Mouse (Mus musculus): ENCODE measurements around the gene Igsf9b.
A peak's percentile ranks its signal among the peaks of the same experiment; 100 is the strongest.

Gene Igsf9b

DNA sequence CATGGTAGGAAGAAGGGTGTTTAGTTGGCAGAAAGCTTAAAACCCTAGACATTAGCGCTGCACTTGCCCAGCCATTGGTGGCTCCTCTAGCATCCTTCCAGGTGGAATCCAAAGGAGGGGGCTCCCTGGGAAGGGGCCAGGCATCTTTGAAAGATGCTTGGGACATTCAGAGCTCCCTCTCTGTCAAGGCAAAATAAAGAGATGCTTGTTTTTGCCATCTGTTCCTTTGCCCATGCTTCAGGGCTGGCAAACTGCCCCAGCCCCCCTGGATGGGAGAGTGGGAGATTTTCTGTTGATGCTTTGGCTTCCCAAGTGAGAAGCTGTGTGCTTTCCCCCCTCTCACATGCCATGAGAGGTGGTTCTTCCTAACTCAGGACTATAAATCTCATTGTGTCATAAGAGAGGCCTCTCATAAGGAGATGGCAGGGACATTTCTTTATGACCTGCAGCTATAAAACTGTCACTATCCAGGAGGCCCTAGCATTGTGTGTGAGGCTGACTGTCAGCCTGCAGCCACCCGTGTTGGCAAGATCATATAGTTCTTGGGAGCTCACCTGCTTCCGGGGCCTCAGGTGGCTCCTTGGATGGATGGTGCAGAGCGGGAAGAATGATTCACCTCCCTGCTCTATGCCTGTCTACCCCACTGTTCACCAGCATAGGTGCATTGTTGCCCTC is 38.1 kb downstream of the Igsf9b start:
- no peak for DNase-seq

DNA sequence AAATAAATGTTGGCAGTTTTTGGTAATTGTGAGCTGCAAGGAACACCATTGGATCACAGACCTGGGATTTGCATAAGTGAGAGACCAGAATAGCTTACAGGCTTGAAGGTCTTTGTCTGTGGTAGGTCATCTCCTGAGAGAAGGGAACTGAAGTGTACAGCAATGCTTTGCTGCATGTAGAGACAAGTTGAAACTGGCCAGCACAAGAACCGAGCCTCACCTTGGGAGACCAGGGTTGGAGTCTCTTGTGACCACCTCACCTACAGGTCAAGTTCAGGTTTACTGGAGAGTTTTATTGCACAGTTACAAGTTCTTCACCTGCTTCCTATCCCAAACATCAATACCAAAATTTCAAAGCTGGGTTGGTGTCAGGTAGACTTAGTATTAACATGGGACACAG is 40.2 kb downstream of the Igsf9b start:
- DNase-seq = no peak

DNA sequence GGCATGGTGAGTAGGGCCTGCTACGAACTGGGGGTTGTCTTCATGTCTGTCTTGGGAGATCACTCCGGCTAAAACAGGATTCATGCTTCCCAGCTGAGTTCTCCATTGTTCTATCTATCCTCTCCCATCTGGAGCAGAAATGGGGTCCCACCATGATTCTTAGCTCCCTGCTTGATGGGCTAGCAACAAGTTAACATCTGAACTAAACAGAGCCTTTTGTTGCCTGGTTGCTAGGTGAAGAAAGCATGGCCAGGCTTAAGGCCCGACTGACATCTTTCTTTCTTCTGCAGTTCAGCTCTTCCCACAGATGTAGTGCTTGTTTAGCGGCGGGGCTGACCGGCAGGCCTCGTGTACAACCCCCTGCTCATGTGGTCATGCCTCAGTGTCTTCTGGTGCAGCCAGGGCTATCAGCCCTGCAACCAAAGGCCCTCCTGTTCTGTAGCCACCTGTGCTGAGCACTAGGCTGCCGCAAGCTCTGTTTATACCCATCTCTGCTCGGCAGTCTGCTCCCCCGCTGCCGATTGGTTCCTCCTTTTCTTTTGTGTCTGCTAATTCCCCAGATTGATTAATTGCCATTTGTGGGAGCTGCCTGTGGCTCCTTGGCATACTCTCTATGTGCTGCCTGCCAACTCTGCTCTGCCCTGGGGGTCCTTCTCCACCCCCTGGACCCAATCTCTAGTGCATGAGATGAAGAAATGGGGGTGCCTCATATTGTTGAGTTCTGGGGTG is 47.7 kb downstream of the Igsf9b start:
- no peak for DNase-seq

DNA sequence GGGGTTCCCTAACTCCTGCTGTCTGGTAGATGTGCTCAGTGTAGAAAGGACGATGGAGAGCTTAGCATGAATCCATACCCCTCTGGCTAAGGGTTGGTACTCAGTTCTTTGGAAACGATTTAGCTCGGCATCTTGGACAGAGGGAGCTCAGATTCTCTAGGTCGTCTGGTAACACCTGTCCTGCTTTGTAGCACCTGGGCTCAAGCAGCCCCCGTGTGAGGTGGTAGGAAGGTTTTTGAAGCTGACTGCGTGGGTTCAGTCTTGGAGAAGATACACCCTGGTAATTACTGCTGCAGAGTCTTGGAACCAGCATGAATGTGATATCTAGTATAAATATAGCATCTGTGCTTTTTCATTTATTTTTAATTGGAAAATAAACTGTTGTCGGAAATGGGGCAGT is 54.1 kb downstream of the Igsf9b start:
- no peak for DNase-seq

DNA sequence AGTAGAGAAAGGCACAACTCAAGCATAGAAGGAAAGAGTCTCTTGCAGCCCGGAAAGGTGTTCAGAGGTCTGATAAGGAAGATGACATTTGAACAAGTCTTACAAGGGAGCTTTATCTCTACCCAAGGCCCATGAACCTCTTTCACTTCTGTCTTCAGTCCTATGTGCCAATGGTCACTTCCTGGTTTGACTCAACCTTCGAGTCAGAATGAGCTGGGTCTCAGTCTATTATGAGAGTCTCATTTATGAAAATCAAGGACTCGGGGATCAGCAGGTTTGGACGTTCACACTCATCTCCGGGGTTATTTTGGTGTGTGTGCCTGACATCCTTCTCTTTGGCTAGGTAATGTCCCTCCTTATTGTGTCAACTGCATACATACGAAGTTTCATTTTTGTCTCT is 58.9 kb downstream of the Igsf9b start:
- DNase-seq = no peak

DNA sequence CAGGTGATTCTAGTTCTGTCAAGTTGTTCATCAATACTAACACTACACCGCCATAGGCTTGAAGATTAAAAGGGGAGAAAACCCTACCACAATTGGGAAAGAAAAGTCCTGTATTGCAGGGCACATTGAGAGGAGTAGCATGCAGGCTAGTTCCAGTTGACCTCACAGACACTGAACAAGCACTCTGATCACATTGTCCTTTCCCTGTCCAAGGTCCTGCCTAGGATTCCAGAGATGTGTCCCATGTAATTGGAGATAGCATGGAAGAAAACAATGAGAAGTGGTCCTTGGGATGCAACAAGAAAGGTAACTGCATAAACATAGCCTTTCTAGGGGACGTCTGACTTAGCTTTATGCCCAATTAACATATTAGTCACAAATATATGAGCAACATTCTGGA is 68.2 kb downstream of the Igsf9b start:
- DNase-seq = no peak

DNA sequence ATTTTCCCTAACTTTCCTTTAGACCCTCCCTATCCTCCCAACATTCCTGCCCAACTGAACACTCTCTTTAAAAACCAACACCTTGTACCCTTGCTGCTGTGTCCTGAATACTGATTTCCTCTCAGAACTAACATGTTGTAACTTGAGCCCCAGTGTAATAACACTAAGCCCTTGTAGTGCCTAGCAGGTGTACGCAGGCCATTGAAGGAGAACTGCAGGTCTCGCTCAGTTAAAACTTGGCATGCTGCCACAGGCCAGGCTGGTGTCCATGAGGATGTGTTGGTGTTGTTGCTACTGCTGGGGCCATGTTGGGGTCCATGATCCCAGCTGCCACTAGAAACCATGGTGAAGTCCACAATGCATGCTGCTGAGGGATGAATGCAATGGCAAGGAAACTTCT is 70.1 kb downstream of the Igsf9b start:
- no peak for DNase-seq

DNA sequence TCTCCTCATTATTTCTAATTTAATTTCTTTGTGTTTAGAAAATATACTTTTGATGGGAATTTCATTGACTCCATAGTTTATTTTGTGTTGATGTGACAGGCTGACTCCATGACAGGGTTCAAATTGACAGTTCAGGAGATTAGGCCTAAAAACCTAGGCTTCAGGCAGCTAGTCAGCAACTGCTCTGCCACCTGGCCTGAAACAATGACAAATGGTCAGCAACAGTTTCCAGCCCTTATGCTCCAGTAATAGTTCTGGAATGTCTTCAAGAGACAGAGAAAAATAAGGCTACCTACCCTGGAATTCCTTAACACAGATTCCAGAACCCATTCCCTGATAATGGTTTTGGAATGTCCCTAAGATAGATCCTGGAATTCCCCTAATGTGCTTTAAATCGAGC is 76.7 kb downstream of the Igsf9b start:
- DNase-seq = peak; percentile 29

DNA sequence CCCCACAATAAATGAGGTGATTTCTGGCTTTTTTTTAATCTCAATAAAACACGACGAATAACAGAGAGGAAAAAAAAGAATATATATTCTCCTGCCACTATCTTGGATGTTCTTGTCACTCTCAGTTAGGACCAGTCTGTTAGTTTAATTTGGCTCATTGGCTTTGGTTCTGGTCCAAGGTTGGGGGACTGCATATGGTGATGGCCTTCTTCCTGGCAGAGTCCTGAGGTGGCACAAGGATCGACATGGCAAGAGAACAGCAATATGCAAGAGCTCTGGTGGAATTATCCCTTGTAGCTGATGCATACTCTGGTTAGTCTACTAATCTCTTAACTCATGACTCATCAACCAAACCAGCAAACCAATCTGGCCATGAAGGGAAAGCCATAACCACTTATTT is 87.9 kb downstream of the Igsf9b start:
- peak; percentile 52 for DNase-seq

DNA sequence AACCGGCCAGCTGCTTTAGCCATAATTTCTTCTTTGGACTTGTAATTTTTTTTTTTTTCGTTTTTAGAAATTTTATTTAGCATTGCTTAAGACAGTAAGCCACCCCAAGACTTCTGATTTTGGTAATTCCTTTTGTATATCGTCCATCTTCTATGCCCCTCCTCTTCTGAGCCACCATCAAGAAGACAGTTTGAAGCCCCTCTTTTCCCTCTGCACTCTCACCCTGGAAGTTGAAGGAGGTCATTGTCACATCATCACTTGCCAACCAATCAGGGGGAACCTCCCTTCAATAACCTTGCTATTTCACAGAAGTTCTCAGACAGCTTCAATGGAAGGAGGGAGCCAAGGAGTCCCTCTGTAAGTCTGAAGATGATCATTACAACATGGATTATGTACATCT is 97.5 kb downstream of the Igsf9b start, which contains the start of gene Spata19:
TSS of gene Spata19 (plus strand) at position 301 of the 400 bp plus-strand sequence.
- DNase-seq = no peak

DNA sequence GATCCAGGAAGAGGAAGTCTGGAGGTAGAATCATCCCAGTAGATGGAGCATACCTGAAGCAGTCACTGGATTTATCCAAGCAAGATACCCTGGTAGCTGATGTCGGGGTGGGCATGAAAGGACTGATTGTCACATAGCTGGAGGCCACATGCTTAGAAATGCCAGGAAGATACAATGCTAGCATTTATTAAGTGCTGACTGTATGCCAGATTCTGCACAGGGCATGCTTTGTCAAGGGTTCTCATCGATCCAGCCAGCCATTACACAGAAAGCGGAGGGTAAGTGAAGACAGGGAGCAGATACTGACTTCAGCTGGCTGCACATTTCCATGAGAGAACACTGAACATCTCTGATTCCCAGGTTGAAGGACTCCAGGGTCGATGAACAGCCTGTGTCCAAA is 102.2 kb downstream of the Igsf9b start:
- DNase-seq = no peak

Data from cerebellum, adult 11 months (tissue).